12 mouse cellular contexts compared by ENCODE assay signal in the genomic region with DNA sequence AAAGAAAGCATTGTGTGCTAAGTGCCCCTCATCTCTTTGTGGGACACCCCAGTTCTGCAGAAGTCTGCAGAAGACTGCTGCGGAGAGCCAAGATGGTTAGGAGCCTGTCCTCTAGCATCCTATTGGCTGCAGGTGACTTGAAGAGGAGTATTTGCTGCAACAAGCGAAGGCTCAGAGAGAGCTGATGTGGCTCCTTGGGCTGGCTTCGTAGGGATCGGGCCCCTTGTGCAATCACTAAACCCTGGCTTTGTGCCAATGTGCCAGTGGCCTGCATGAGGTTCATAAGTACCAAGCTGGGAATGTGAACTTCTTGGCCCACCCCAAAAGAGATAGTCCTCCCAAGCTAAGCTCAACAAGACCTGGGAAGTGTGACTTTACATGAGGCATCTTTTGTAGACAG.
DNase-seq lines count a peak whose midpoint lies in the region; ATAC-seq and TF ChIP-seq lines count a peak whose summit lies in the region.
"Had no signal": no experiment of that assay in that cellular context is flagged by ENCODE, and none has a peak within 500 bp of the region (broad histone marks: within the 10 kb centered on the region; RNA-seq: fewer than 3 reads in every experiment).

No protein-coding gene starts in this region.

- H3K9ac ChIP-seq in kidney, embryonic 14.5 days (ENCODE audit: low read depth, low read length): no peak overlapping the region
- H3K9ac ChIP-seq in intestine, embryonic 15.5 days: no peak overlapping the region
- H3K9ac ChIP-seq: liver, embryonic 15.5 days; midbrain, embryonic 15.5 days had no signal

- DNase-seq in kidney, adult 2 months: peak; percentile 17
- DNase-seq in testis, postnatal 14 days (ENCODE audit: low spot score): no peak
- no peak for DNase-seq in right cerebral cortex, adult 2 months (ENCODE audit: low spot score in 2 of 2)
- no peak for DNase-seq in spleen, postnatal 36 days (ENCODE audit: low spot score in 2 of 2)
- DNase-seq: cerebellum, postnatal 36 days; heart, adult 18-20 months; right cerebral cortex, postnatal 4 days had no signal

- no peak for TF ChIP-seq CTCF in kidney, adult 2 months (conservative IDR thresholded peaks at IDR 0.05; ENCODE audit: insufficient read depth, insufficient read length, low read depth, low read length)
- no peak for TF ChIP-seq CTCF in testis, adult 2 months (IDR thresholded peaks at IDR 0.05; ENCODE audit: control insufficient read depth, insufficient read depth, insufficient replicate concordance, low read depth, low read length)

- H3K36me3 ChIP-seq in kidney, adult 2 months (ENCODE audit: control insufficient read depth, insufficient read depth, low read length): no peaks in the 10 kb centered on the region
- no peaks in the 10 kb centered on the region for H3K36me3 ChIP-seq in kidney, embryonic 14.5 days (ENCODE audit: control insufficient read depth, insufficient read depth, low read length)
- H3K36me3 ChIP-seq in testis, adult 2 months (ENCODE audit: control insufficient read depth, insufficient read depth, low read length): no peaks in the 10 kb centered on the region
- no peaks in the 10 kb centered on the region for H3K36me3 ChIP-seq in intestine, embryonic 15.5 days
- H3K36me3 ChIP-seq: liver, embryonic 15.5 days; midbrain, embryonic 15.5 days had no signal

- peaks cover 4% of the 10 kb centered on the region; the same call in 1 of the 2 replicates for H3K4me1 ChIP-seq in kidney, adult 2 months (ENCODE audit: control insufficient read depth, insufficient read depth, low read length)
- peaks cover 31% of the 10 kb centered on the region for H3K4me1 ChIP-seq in kidney, embryonic 14.5 days (ENCODE audit: control insufficient read depth, insufficient read depth, low read length)
- H3K4me1 ChIP-seq in testis, adult 2 months (ENCODE audit: control insufficient read depth, insufficient read depth, low read length): peaks cover 5% of the 10 kb centered on the region
- H3K4me1 ChIP-seq in intestine, embryonic 15.5 days (replicated peaks): peaks cover 27% of the 10 kb centered on the region
- H3K4me1 ChIP-seq: midbrain, embryonic 15.5 days had no signal

- no peak for TF ChIP-seq POLR2A in kidney, adult 2 months (IDR thresholded peaks at IDR 0.05; ENCODE audit: low read depth, low read length)
- TF ChIP-seq POLR2A in testis, adult 2 months (IDR thresholded peaks at IDR 0.05; ENCODE audit: control insufficient read depth, low read depth, low read length): no peak

- no peak overlapping the region for H3K4me2 ChIP-seq in kidney, embryonic 14.5 days (replicated peaks; ENCODE audit: low read depth, low read length)
- H3K4me2 ChIP-seq in intestine, embryonic 15.5 days (replicated peaks): no peak overlapping the region
- H3K4me2 ChIP-seq: liver, embryonic 15.5 days; midbrain, embryonic 15.5 days had no signal

- H3K4me3 ChIP-seq in kidney, adult 2 months (ENCODE audit: insufficient read depth, low read depth, low read length): no peak overlapping the region
- no peak overlapping the region for H3K4me3 ChIP-seq in kidney, embryonic 14.5 days (ENCODE audit: low read length)
- peak overlapping the region; percentile 61 for H3K4me3 ChIP-seq in testis, adult 2 months (ENCODE audit: control insufficient read depth, low read depth, low read length)
- H3K4me3 ChIP-seq in intestine, embryonic 15.5 days (replicated peaks): no peak overlapping the region
- H3K4me3 ChIP-seq: liver, embryonic 15.5 days; midbrain, embryonic 15.5 days had no signal

- H3K27me3 ChIP-seq in kidney, adult 2 months (replicated peaks; ENCODE audit: control insufficient read depth, insufficient read depth, low read length): no peaks in the 10 kb centered on the region
- no peaks in the 10 kb centered on the region for H3K27me3 ChIP-seq in kidney, embryonic 14.5 days (ENCODE audit: control insufficient read depth, insufficient read depth, low read length)
- H3K27me3 ChIP-seq in testis, adult 2 months (ENCODE audit: control insufficient read depth, insufficient read depth, low read length): no peaks in the 10 kb centered on the region
- no peaks in the 10 kb centered on the region for H3K27me3 ChIP-seq in intestine, embryonic 15.5 days (replicated peaks)
- H3K27me3 ChIP-seq: liver, embryonic 15.5 days; midbrain, embryonic 15.5 days had no signal

- no peaks in the 10 kb centered on the region for H3K9me3 ChIP-seq in kidney, embryonic 14.5 days (ENCODE audit: control insufficient read depth, low read length)
- H3K9me3 ChIP-seq in intestine, embryonic 15.5 days: no peaks in the 10 kb centered on the region
- H3K9me3 ChIP-seq: liver, embryonic 15.5 days; midbrain, embryonic 15.5 days had no signal

- H3K27ac ChIP-seq in kidney, adult 2 months (ENCODE audit: insufficient read depth, low read depth, low read length): no peak overlapping the region
- no peak overlapping the region for H3K27ac ChIP-seq in kidney, embryonic 14.5 days (ENCODE audit: low read depth, low read length)
- no peak overlapping the region for H3K27ac ChIP-seq in testis, adult 2 months (ENCODE audit: control insufficient read depth, insufficient read depth, low read depth, low read length)
- peak overlapping the region; percentile 82; the same call in 1 of the 2 replicates for H3K27ac ChIP-seq in intestine, embryonic 15.5 days
- H3K27ac ChIP-seq: liver, embryonic 15.5 days had no signal

- ATAC-seq in kidney, embryonic 14.5 days (ENCODE audit: low FRiP score, low TSS enrichment): no peak
- ATAC-seq in intestine, embryonic 15.5 days: no peak
- ATAC-seq: midbrain, embryonic 15.5 days had no signal

- WGBS in kidney, adult 2 months: 86% methylated on average over 4 of the region's 4 CpGs
- WGBS in kidney, embryonic 14.5 days: 87% methylated on average over 4 of the region's 4 CpGs
- WGBS in intestine, embryonic 15.5 days: 79% methylated on average over 4 of the region's 4 CpGs
